Mouse (Mus musculus): Measurements from ENCODE around the gene Plxnb1. TPM values are rescaled to one million over a fixed set of nuclear protein-coding genes. Genes with fewer than 3 reads are reported as not detected.

The Plxnb1 gene
- total RNA-seq, 2 experiments from 2014 or later: 46.9 to 69.6 TPM

GRCm38 (mm10) chr9:109060898-109061295 is 34.3 kb upstream of the Plxnb1 start:
- no peak for DNase-seq

- DNase-seq: no peak
These were observed 27.0 kb upstream of the Plxnb1 start for GRCm38 (mm10) chr9:109068095-109068735.

- peak; percentile 96 for DNase-seq
These were observed 21.3 kb upstream of the Plxnb1 start, which contains the start of gene Atrip for GRCm38 (mm10) chr9:109073661-109074573. Atrip (minus strand) TSS chr9:109074124.

GRCm38 (mm10) chr9:109080516-109080915 is 14.7 kb upstream of the Plxnb1 start:
- DNase-seq: no peak

GRCm38 (mm10) chr9:109081749-109082123 is 13.5 kb upstream of the Plxnb1 start:
- DNase-seq: no peak

- DNase-seq: peak; percentile 89
These were observed 12.9 kb upstream of the Plxnb1 start, which contains the start of the genes Ccdc51 and Tma7 for GRCm38 (mm10) chr9:109082124-109082800. Ccdc51 (plus strand) TSS chr9:109082493. Tma7 (minus strand) TSS chr9:109082587.

- DNase-seq: no peak
These were observed 10.3 kb upstream of the Plxnb1 start for GRCm38 (mm10) chr9:109084922-109085321.

- DNase-seq: peak; percentile 53
These were observed 7.2 kb upstream of the Plxnb1 start for GRCm38 (mm10) chr9:109087987-109088386.

GRCm38 (mm10) chr9:109090446-109090845 is 4.7 kb upstream of the Plxnb1 start:
- no peak for DNase-seq

GRCm38 (mm10) chr9:109091802-109092201 is 3.4 kb upstream of the Plxnb1 start:
- DNase-seq: no peak

- no peak for DNase-seq
These were observed 2.4 kb upstream of the Plxnb1 start for GRCm38 (mm10) chr9:109092799-109093198.

GRCm38 (mm10) chr9:109093786-109094552 is 1.2 kb upstream of the Plxnb1 start:
- peak; percentile 68 for DNase-seq

- peak; percentile 60 for DNase-seq
These were observed 544 bp upstream of the Plxnb1 start for GRCm38 (mm10) chr9:109094553-109095136.

GRCm38 (mm10) chr9:109096251-109096661 is 1.1 kb downstream of the Plxnb1 start:
- DNase-seq: peak; percentile 52

GRCm38 (mm10) chr9:109096856-109097255 is 1.7 kb downstream of the Plxnb1 start:
- no peak for DNase-seq

GRCm38 (mm10) chr9:109097291-109097690 is 2.1 kb downstream of the Plxnb1 start:
- no peak for DNase-seq

GRCm38 (mm10) chr9:109097831-109098230 is 2.6 kb downstream of the Plxnb1 start:
- DNase-seq: peak; percentile 77

GRCm38 (mm10) chr9:109098366-109098765 is 3.2 kb downstream of the Plxnb1 start:
- no peak for DNase-seq

- DNase-seq: peak; percentile 81
These were observed 3.8 kb downstream of the Plxnb1 start for GRCm38 (mm10) chr9:109098969-109099368.

GRCm38 (mm10) chr9:109100307-109100928 is 5.2 kb downstream of the Plxnb1 start:
- no peak for DNase-seq

- no peak for DNase-seq
These were observed 6.8 kb downstream of the Plxnb1 start for GRCm38 (mm10) chr9:109101933-109102445.

All from adrenal gland, postnatal 10 days (tissue).